Mouse (Mus musculus) CH12.LX (cell line): ENCODE measurements around the gene Rev3l. TPM values are rescaled to one million over a fixed set of nuclear protein-coding genes. Genes with fewer than 3 reads are reported as not detected.

ENCODE experiments used
- DNase-seq: peaks from one replicate; pipeline ENCODE4 v3.0.0-alpha.2; 2013; ENCODE audit errors: extremely low read depth
- H3K27ac ChIP-seq: 2 replicates; pipeline ENCODE4 v1.5.1; 2012; ENCODE audit warnings: low read depth, mild to moderate bottlenecking, control low read depth, moderate library complexity; ENCODE audit not compliant: insufficient read depth
- H3K27me3 ChIP-seq: replicated peaks from 2 replicates; pipeline ENCODE3; 2012; ENCODE audit warnings: inconsistent platforms
- H3K36me3 ChIP-seq, 2 experiments: replicated peaks in 1 of 2; 2 replicates each; pipeline versions ENCODE3 to v1.6.1; 2012; ENCODE audit warnings: inconsistent platforms in 1 of 2, low read length in 1 of 2, mild to moderate bottlenecking in 1 of 2, mixed read lengths in 1 of 2, moderate library complexity in 1 of 2; ENCODE audit not compliant: control insufficient read depth in 1 of 2, insufficient read depth in 1 of 2
- H3K4me1 ChIP-seq, 2 experiments: 2 replicates each; pipeline ENCODE4 v1.6.1; 2012; ENCODE audit warnings: inconsistent platforms in 1 of 2, moderate library complexity in 1 of 2; ENCODE audit not compliant: insufficient read depth in 2 of 2, control insufficient read depth in 1 of 2
- H3K4me2 ChIP-seq: 2 replicates; pipeline ENCODE4 v1.6.1; 2012; ENCODE audit warnings: low read depth, mild to moderate bottlenecking, control low read depth; ENCODE audit not compliant: poor library complexity, insufficient read depth, severe bottlenecking
- H3K4me3 ChIP-seq, 3 experiments: fragments of 150-350 bp in 1 of 3; sonication (generic) in 1 of 3; replicated peaks in 1 of 3; 2 replicates each; pipeline versions ENCODE3 to v1.5.1; 2011 to 2012; ENCODE audit warnings: low read depth in 2 of 3, low read length in 2 of 3, mild to moderate bottlenecking in 2 of 3, moderate library complexity in 2 of 3, control low read depth in 1 of 3, improper control_type of control experiment in 1 of 3, inconsistent platforms in 1 of 3, mixed read lengths in 1 of 3; ENCODE audit not compliant: poor library complexity in 1 of 3
- H3K79me2 ChIP-seq: replicated peaks from 2 replicates; pipeline ENCODE4 v1.6.1; 2012; ENCODE audit warnings: mild to moderate bottlenecking, moderate library complexity; ENCODE audit not compliant: control insufficient read depth, poor library complexity, insufficient read depth, severe bottlenecking; ENCODE audit errors: extremely low read depth
- H3K9ac ChIP-seq: 2 replicates; pipeline ENCODE4 v1.6.1; 2012; ENCODE audit warnings: low read depth, mild to moderate bottlenecking, control low read depth, moderate library complexity; ENCODE audit not compliant: insufficient read depth
- H3K9me3 ChIP-seq: replicated peaks from 2 replicates; pipeline ENCODE3; 2012; ENCODE audit warnings: low read length, inconsistent platforms, mixed read lengths
- BHLHE40 ChIP-seq: IDR thresholded peaks from 2 replicates; pipeline ENCODE4 v1.6.1; 2011; ENCODE audit warnings: mild to moderate bottlenecking, low read depth, low read length, improper control_type of control experiment
- CHD1 ChIP-seq: IDR thresholded peaks from 2 replicates; pipeline ENCODE4 v1.6.1; 2012; ENCODE audit warnings: low read depth, low read length, improper control_type of control experiment, inconsistent platforms
- CHD2 ChIP-seq: IDR thresholded peaks from 2 replicates; pipeline ENCODE4 v1.6.1; 2011; ENCODE audit warnings: low read length, improper control_type of control experiment
- E2F4 ChIP-seq: IDR thresholded peaks from 2 replicates; pipeline ENCODE4 v1.6.1; 2011; ENCODE audit warnings: low read depth, low read length, improper control_type of control experiment; ENCODE audit not compliant: insufficient replicate concordance
- ELF1 ChIP-seq: IDR thresholded peaks from 2 replicates; pipeline ENCODE4 v1.6.1; 2014; ENCODE audit warnings: low read depth, mild to moderate bottlenecking, inconsistent platforms, low read length, improper control_type of control experiment
- ETS1 ChIP-seq: conservative IDR thresholded peaks from 2 replicates; pipeline ENCODE4 v1.6.1; 2012; ENCODE audit warnings: low read depth, mild to moderate bottlenecking, inconsistent platforms, low read length, improper control_type of control experiment, moderate library complexity
- IRF4 ChIP-seq: IDR thresholded peaks from 2 replicates; pipeline ENCODE4 v1.6.1; 2014; ENCODE audit warnings: low read depth, mild to moderate bottlenecking, inconsistent platforms, low read length, improper control_type of control experiment
- MAX ChIP-seq: IDR thresholded peaks from 2 replicates; pipeline ENCODE4 v1.6.1; 2011; ENCODE audit warnings: low read length, improper control_type of control experiment
- MAZ ChIP-seq: IDR thresholded peaks from 2 replicates; pipeline ENCODE4 v1.6.1; 2012; ENCODE audit warnings: low read depth, mild to moderate bottlenecking, inconsistent platforms, low read length, improper control_type of control experiment, moderate library complexity
- MEF2A ChIP-seq: IDR thresholded peaks from 2 replicates; pipeline ENCODE4 v1.6.1; 2014; ENCODE audit warnings: low read depth, mild to moderate bottlenecking, inconsistent platforms, low read length, improper control_type of control experiment, borderline replicate concordance
- MXI1 ChIP-seq: IDR thresholded peaks from 2 replicates; pipeline ENCODE4 v1.6.1; 2011; ENCODE audit warnings: mild to moderate bottlenecking, low read depth, low read length, improper control_type of control experiment
- NRF1 ChIP-seq: IDR thresholded peaks from 2 replicates; pipeline ENCODE4 v1.6.1; 2014; ENCODE audit warnings: low read depth, mild to moderate bottlenecking, inconsistent platforms, low read length, improper control_type of control experiment, moderate library complexity
- POLR2A ChIP-seq: IDR thresholded peaks from 2 replicates; pipeline ENCODE4 v1.6.1; 2011; ENCODE audit warnings: low read depth, mild to moderate bottlenecking, improper control_type of control experiment, low read length
- RAD21 ChIP-seq: IDR thresholded peaks from 2 replicates; pipeline ENCODE4 v1.6.1; 2011; ENCODE audit warnings: low read depth, mild to moderate bottlenecking, low read length, improper control_type of control experiment, moderate library complexity
- SIN3A ChIP-seq: IDR thresholded peaks from 2 replicates; pipeline ENCODE4 v1.6.1; 2012; ENCODE audit warnings: low read length, improper control_type of control experiment, inconsistent platforms
- TCF12 ChIP-seq: IDR thresholded peaks from 2 replicates; pipeline ENCODE4 v1.6.1; 2014; ENCODE audit warnings: low read depth, mild to moderate bottlenecking, inconsistent platforms, low read length, improper control_type of control experiment
- UBTF ChIP-seq: IDR thresholded peaks from 2 replicates; pipeline ENCODE4 v1.6.1; 2012; ENCODE audit warnings: low read depth, mild to moderate bottlenecking, inconsistent platforms, low read length, improper control_type of control experiment, moderate library complexity
- USF2 ChIP-seq: conservative IDR thresholded peaks from 2 replicates; pipeline ENCODE4 v1.6.1; 2011; ENCODE audit warnings: low read depth, low read length, improper control_type of control experiment
- ZKSCAN1 ChIP-seq: IDR thresholded peaks from 2 replicates; pipeline ENCODE4 v1.6.1; 2012; ENCODE audit warnings: low read depth, inconsistent platforms, low read length, improper control_type of control experiment, borderline replicate concordance
- ZMIZ1 ChIP-seq: IDR thresholded peaks from 2 replicates; pipeline ENCODE4 v1.6.1; 2012; ENCODE audit warnings: low read depth, mild to moderate bottlenecking, inconsistent platforms, low read length, improper control_type of control experiment
- ZNF384 ChIP-seq: IDR thresholded peaks from 2 replicates; pipeline ENCODE4 v1.6.1; 2012; ENCODE audit warnings: low read depth, low read length, improper control_type of control experiment, inconsistent platforms
- dilution Hi-C: fragments of 300-500 bp; cut with MboI; formaldehyde crosslinking; loops from 2 replicates; pipeline ENCODE4 v1.14.3; 2020; ENCODE audit warnings: low sequenced_read_pairs; ENCODE audit not compliant: extremely low pct_unique_long_range_greater_than_20kb, extremely low pct_ligation_motif_present
- in situ Hi-C: fragments of 300-500 bp; cut with MboI; formaldehyde crosslinking; loops from 3 replicates; pipeline ENCODE4 v1.14.3; 2019; ENCODE audit warnings: low sequenced_read_pairs, low pct_ligation_motif_present, low pct_unique_long_range_greater_than_20kb, mixed read lengths
- polyA plus RNA-seq: library from polyadenylated mRNA; unstranded; fragments of >175 nt; gene quantifications from 2 replicates; pipeline ENCODE4 v1.2.1, GENCODE M21; 2012; ENCODE audit warnings: low read depth; ENCODE audit not compliant: insufficient read length
- total RNA-seq, 2 experiments: library from RNA; depleted of rRNA; stranded (reverse); fragments of 300-350 nt in 1 of 2; fragments of >200 nt in 1 of 2; gene quantifications; 2 replicates each; pipeline ENCODE4 v1.2.3; 2012 to 2014

Rev3l gene
- total and polyA plus RNA-seq, 3 experiments, result 11.0 to 18.0 (median 13.9) TPM

DNA sequence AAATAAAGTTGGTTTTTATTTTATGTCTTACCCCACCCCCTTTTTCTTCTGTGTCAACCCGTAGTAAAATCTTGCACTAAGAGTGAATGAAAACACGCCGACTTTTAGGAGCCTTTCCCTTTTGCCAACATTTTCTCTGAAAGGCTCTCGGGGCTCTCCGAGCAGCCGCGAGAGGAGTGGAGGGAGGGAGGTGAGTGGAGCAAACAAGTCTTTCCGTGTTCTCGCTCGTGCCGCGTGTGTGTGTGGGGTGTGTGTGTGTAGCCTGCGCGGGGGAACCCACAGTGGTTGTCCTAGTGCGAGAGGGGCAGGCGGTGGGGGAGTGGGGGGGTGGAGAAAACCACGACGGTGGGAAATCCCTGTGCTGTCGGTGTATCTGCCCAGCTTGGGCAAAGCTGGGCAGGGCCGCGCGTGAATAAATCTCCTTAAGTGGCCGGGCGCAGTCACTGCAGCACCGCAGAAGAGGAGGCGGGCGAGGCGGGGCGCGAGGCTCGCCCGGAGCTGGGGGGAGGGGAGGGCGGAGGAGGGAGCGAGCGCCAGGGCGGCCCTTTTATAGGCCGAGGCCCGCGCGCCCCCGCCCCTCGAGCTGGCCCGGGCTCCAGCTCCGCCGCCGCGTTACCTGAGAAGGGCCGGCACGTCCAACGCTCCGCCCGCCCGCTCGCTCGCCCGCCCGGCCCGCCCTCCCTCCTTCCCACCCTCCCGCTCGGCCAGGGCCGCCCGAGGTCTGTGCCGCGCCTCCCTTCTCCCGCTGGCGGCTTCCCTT, 762 bp upstream of the Rev3l start:
- peak; percentile 81 for DNase-seq

DNA sequence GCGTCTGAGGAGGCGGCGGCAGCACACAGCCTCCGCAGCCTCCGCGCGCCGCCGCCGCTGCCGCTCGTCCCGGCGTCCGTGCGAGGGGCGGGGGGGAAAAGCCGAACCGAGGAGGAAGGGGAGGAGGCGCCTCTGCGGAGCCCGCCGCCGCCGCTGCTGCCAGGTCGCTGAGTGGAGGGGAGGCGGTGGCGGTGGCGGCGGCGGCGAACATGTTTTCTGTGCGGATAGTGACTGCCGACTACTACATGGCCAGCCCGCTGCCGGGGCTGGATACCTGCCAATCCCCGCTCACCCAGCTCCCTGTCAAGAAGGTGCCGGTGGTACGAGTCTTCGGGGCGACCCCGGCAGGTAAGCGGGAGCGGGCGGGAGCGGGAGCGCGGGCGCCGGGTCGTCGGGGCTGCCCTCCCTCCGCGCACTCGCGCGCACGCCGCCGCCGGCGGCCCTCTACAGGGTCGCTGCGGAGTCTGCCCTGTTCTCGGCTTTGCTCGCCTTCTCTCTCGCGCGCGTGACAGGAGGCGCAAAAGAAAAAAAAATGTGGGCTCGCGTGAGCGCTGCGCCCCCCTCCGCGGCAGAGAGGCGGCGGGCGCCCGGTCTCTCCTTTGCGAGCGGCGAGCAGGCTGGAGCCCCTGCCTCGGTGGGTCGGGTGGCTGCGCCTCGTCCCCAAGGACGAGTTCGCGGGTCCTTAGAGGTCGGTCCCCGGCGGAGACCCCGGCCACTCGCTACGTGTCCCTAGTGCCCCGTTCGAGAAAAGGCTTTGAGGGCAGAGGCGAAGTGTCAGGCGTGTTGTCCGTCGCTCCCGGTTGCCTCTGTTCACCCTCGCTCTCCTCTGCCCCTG, 565 bp downstream of the Rev3l start:
- Histone ChIP-seq H3K27me3 (no peaks in the 10 kb centered on the region), H3K4me2 (no peak overlapping the region), H3K9me3 (peaks cover 5% of the 10 kb centered on the region), H3K4me1 (peaks cover 2 to 15% of the 10 kb centered on the region in 2 experiments; a peak in 3 of 4 replicates), H3K79me2 (peaks cover 23% of the 10 kb centered on the region), H3K4me3 (peak overlapping the region; percentile 82 to 87 (median 82)), H3K9ac (peak overlapping the region; percentile 74), H3K36me3 (peaks cover 0 to 2% of the 10 kb centered on the region in 2 experiments), H3K27ac (peak overlapping the region; percentile 78)
- in situ Hi-C loops (no loop called here), dilution Hi-C loops (no loop called here)
- TF ChIP-seq IRF4 (no peak), USF2 (no peak), ZNF384 (peak; percentile 59), UBTF (peak; percentile 50; the same call in 1 of the 2 replicates), NRF1 (0 out of 2 replicates have a peak, but pooled peaks have one; percentile 29), BHLHE40 (peak; percentile 82), E2F4 (no peak), SIN3A (peak; percentile 17; the same call in 1 of the 2 replicates), ETS1 (no peak), MEF2A (no peak; the same call in 1 of the 2 replicates), ELF1 (peak; percentile 2; the same call in 1 of the 2 replicates), ZMIZ1 (no peak)
- peak; percentile 58 for DNase-seq

More for the DNA sequence above, 762 bp upstream of the Rev3l start:
- Histone ChIP-seq H3K4me3 (peak overlapping the region; percentile 59 to 68 (median 67)), H3K79me2 (peaks cover 19% of the 10 kb centered on the region), H3K4me1 (peaks cover 2 to 18% of the 10 kb centered on the region in 2 experiments; a peak in 3 of 4 replicates), H3K9ac (peak overlapping the region; percentile 99), H3K36me3 (peaks cover 0 to 1% of the 10 kb centered on the region in 2 experiments), H3K27me3 (no peaks in the 10 kb centered on the region), H3K4me2 (peak overlapping the region; percentile 32), H3K9me3 (peaks cover 5% of the 10 kb centered on the region), H3K27ac (peak overlapping the region; percentile 72)
- TF ChIP-seq ZKSCAN1 (no peak), ZMIZ1 (0 out of 2 replicates have a peak, but pooled peaks have one; percentile 40), CHD1 (peak; percentile 19; the same call in 1 of the 2 replicates), MXI1 (peak; percentile 73; the same call in 1 of the 2 replicates), TCF12 (peak; percentile 50), CHD2 (peak; percentile 75), POLR2A (peak; percentile 60), BHLHE40 (peak; percentile 79), NRF1 (no peak; the same call in 1 of the 2 replicates), MAZ (peak; percentile 63; the same call in 1 of the 2 replicates), MAX (no peak), RAD21 (no peak), SIN3A (peak; percentile 49), ZNF384 (no peak)
- dilution Hi-C loops, result no loop called here
- in situ Hi-C loops, result no loop called here
